Mouse (Mus musculus) spleen, adult 2 months (tissue): ENCODE results near the gene Zfp410.

Source experiments
- CTCF ChIP-seq: fragments of 200-500 bp; IDR thresholded peaks from 2 replicates; pipeline ENCODE4 v1.5.1; 2011; ENCODE audit warnings: mild to moderate bottlenecking, inconsistent platforms; ENCODE audit not compliant: insufficient read depth, insufficient read length, insufficient replicate concordance; ENCODE audit errors: extremely low read depth
- POLR2A ChIP-seq: fragments of 200-500 bp; IDR thresholded peaks from 2 replicates; pipeline ENCODE4 v1.6.1; 2011; ENCODE audit warnings: low read depth, low read length, inconsistent platforms

- TF ChIP-seq CTCF (no peak), POLR2A (no peak)
Observed at GRCm38 (mm10) chr12:84316006-84316405, 646 bp upstream of the Zfp410 start.
